Mouse (Mus musculus) CH12.LX (cell line): ENCODE results near the gene Hoxa13. TPM values are rescaled to one million over a fixed set of nuclear protein-coding genes. Genes with fewer than 3 reads are reported as not detected.

Source experiments
- DNase-seq: peaks from one replicate; pipeline ENCODE4 v3.0.0-alpha.2; 2013; ENCODE audit errors: extremely low read depth
- H3K27ac ChIP-seq: 2 replicates; pipeline ENCODE4 v1.5.1; 2012; ENCODE audit warnings: low read depth, mild to moderate bottlenecking, control low read depth, moderate library complexity; ENCODE audit not compliant: insufficient read depth
- H3K27me3 ChIP-seq: replicated peaks from 2 replicates; pipeline ENCODE3; 2012; ENCODE audit warnings: inconsistent platforms
- H3K36me3 ChIP-seq, 2 experiments: replicated peaks in 1 of 2; 2 replicates each; pipeline versions ENCODE3 to v1.6.1; 2012; ENCODE audit warnings: inconsistent platforms in 1 of 2, low read length in 1 of 2, mild to moderate bottlenecking in 1 of 2, mixed read lengths in 1 of 2, moderate library complexity in 1 of 2; ENCODE audit not compliant: control insufficient read depth in 1 of 2, insufficient read depth in 1 of 2
- H3K4me1 ChIP-seq, 2 experiments: 2 replicates each; pipeline ENCODE4 v1.6.1; 2012; ENCODE audit warnings: inconsistent platforms in 1 of 2, moderate library complexity in 1 of 2; ENCODE audit not compliant: insufficient read depth in 2 of 2, control insufficient read depth in 1 of 2
- H3K4me2 ChIP-seq: 2 replicates; pipeline ENCODE4 v1.6.1; 2012; ENCODE audit warnings: low read depth, mild to moderate bottlenecking, control low read depth; ENCODE audit not compliant: poor library complexity, insufficient read depth, severe bottlenecking
- H3K4me3 ChIP-seq, 3 experiments: fragments of 150-350 bp in 1 of 3; sonication (generic) in 1 of 3; replicated peaks in 1 of 3; 2 replicates each; pipeline versions ENCODE3 to v1.5.1; 2011 to 2012; ENCODE audit warnings: low read depth in 2 of 3, low read length in 2 of 3, mild to moderate bottlenecking in 2 of 3, moderate library complexity in 2 of 3, control low read depth in 1 of 3, improper control_type of control experiment in 1 of 3, inconsistent platforms in 1 of 3, mixed read lengths in 1 of 3; ENCODE audit not compliant: poor library complexity in 1 of 3
- H3K79me2 ChIP-seq: replicated peaks from 2 replicates; pipeline ENCODE4 v1.6.1; 2012; ENCODE audit warnings: mild to moderate bottlenecking, moderate library complexity; ENCODE audit not compliant: control insufficient read depth, poor library complexity, insufficient read depth, severe bottlenecking; ENCODE audit errors: extremely low read depth
- H3K9ac ChIP-seq: 2 replicates; pipeline ENCODE4 v1.6.1; 2012; ENCODE audit warnings: low read depth, mild to moderate bottlenecking, control low read depth, moderate library complexity; ENCODE audit not compliant: insufficient read depth
- H3K9me3 ChIP-seq: replicated peaks from 2 replicates; pipeline ENCODE3; 2012; ENCODE audit warnings: low read length, inconsistent platforms, mixed read lengths
- BHLHE40 ChIP-seq: IDR thresholded peaks from 2 replicates; pipeline ENCODE4 v1.6.1; 2011; ENCODE audit warnings: mild to moderate bottlenecking, low read depth, low read length, improper control_type of control experiment
- CTCF ChIP-seq, 2 experiments: IDR thresholded peaks in 1 of 2; conservative IDR thresholded peaks in 1 of 2; 2 replicates each; pipeline ENCODE4 v1.5.1; 2011 to 2012; ENCODE audit warnings: low read depth in 2 of 2, low read length in 2 of 2, improper control_type of control experiment in 1 of 2, inconsistent platforms in 1 of 2, mild to moderate bottlenecking in 1 of 2, moderate library complexity in 1 of 2
- E2F4 ChIP-seq: IDR thresholded peaks from 2 replicates; pipeline ENCODE4 v1.6.1; 2011; ENCODE audit warnings: low read depth, low read length, improper control_type of control experiment; ENCODE audit not compliant: insufficient replicate concordance
- ELF1 ChIP-seq: IDR thresholded peaks from 2 replicates; pipeline ENCODE4 v1.6.1; 2014; ENCODE audit warnings: low read depth, mild to moderate bottlenecking, inconsistent platforms, low read length, improper control_type of control experiment
- ETS1 ChIP-seq: conservative IDR thresholded peaks from 2 replicates; pipeline ENCODE4 v1.6.1; 2012; ENCODE audit warnings: low read depth, mild to moderate bottlenecking, inconsistent platforms, low read length, improper control_type of control experiment, moderate library complexity
- GABPA ChIP-seq: IDR thresholded peaks from 2 replicates; pipeline ENCODE4 v1.6.1; 2012; ENCODE audit warnings: low read depth, low read length, improper control_type of control experiment, inconsistent platforms; ENCODE audit not compliant: insufficient replicate concordance
- IRF4 ChIP-seq: IDR thresholded peaks from 2 replicates; pipeline ENCODE4 v1.6.1; 2014; ENCODE audit warnings: low read depth, mild to moderate bottlenecking, inconsistent platforms, low read length, improper control_type of control experiment
- JUN ChIP-seq: IDR thresholded peaks from 2 replicates; pipeline ENCODE4 v1.6.1; 2011; ENCODE audit warnings: low read depth, mild to moderate bottlenecking, low read length, improper control_type of control experiment, moderate library complexity; ENCODE audit not compliant: insufficient read depth
- KAT2A ChIP-seq: IDR thresholded peaks from 2 replicates; pipeline ENCODE4 v1.6.1; 2012; ENCODE audit warnings: low read length, improper control_type of control experiment, inconsistent platforms; ENCODE audit not compliant: insufficient replicate concordance
- MAFK ChIP-seq: IDR thresholded peaks from 2 replicates; pipeline ENCODE4 v1.6.1; 2011; ENCODE audit warnings: low read length, improper control_type of control experiment; ENCODE audit not compliant: insufficient replicate concordance
- MEF2A ChIP-seq: IDR thresholded peaks from 2 replicates; pipeline ENCODE4 v1.6.1; 2014; ENCODE audit warnings: low read depth, mild to moderate bottlenecking, inconsistent platforms, low read length, improper control_type of control experiment, borderline replicate concordance
- MXI1 ChIP-seq: IDR thresholded peaks from 2 replicates; pipeline ENCODE4 v1.6.1; 2011; ENCODE audit warnings: mild to moderate bottlenecking, low read depth, low read length, improper control_type of control experiment
- NELFE ChIP-seq: IDR thresholded peaks from 2 replicates; pipeline ENCODE4 v1.6.1; 2011; ENCODE audit warnings: low read depth, low read length, improper control_type of control experiment
- PAX5 ChIP-seq: IDR thresholded peaks from 2 replicates; pipeline ENCODE4 v1.6.1; 2012; ENCODE audit warnings: low read length, inconsistent platforms, mixed read lengths
- TBP ChIP-seq: conservative IDR thresholded peaks from 2 replicates; pipeline ENCODE4 v1.6.1; 2011; ENCODE audit warnings: low read depth, low read length, improper control_type of control experiment
- TCF12 ChIP-seq: IDR thresholded peaks from 2 replicates; pipeline ENCODE4 v1.6.1; 2014; ENCODE audit warnings: low read depth, mild to moderate bottlenecking, inconsistent platforms, low read length, improper control_type of control experiment
- UBTF ChIP-seq: IDR thresholded peaks from 2 replicates; pipeline ENCODE4 v1.6.1; 2012; ENCODE audit warnings: low read depth, mild to moderate bottlenecking, inconsistent platforms, low read length, improper control_type of control experiment, moderate library complexity
- USF2 ChIP-seq: conservative IDR thresholded peaks from 2 replicates; pipeline ENCODE4 v1.6.1; 2011; ENCODE audit warnings: low read depth, low read length, improper control_type of control experiment
- ZC3H11A ChIP-seq: IDR thresholded peaks from 2 replicates; pipeline ENCODE4 v1.6.1; 2012; ENCODE audit warnings: low read depth, mild to moderate bottlenecking, inconsistent platforms, low read length, improper control_type of control experiment
- ZKSCAN1 ChIP-seq: IDR thresholded peaks from 2 replicates; pipeline ENCODE4 v1.6.1; 2012; ENCODE audit warnings: low read depth, inconsistent platforms, low read length, improper control_type of control experiment, borderline replicate concordance
- ZMIZ1 ChIP-seq: IDR thresholded peaks from 2 replicates; pipeline ENCODE4 v1.6.1; 2012; ENCODE audit warnings: low read depth, mild to moderate bottlenecking, inconsistent platforms, low read length, improper control_type of control experiment
- ZNF384 ChIP-seq: IDR thresholded peaks from 2 replicates; pipeline ENCODE4 v1.6.1; 2012; ENCODE audit warnings: low read depth, low read length, improper control_type of control experiment, inconsistent platforms
- dilution Hi-C: fragments of 300-500 bp; cut with MboI; formaldehyde crosslinking; loops from 2 replicates; pipeline ENCODE4 v1.14.3; 2020; ENCODE audit warnings: low sequenced_read_pairs; ENCODE audit not compliant: extremely low pct_unique_long_range_greater_than_20kb, extremely low pct_ligation_motif_present
- in situ Hi-C: fragments of 300-500 bp; cut with MboI; formaldehyde crosslinking; loops from 3 replicates; pipeline ENCODE4 v1.14.3; 2019; ENCODE audit warnings: low sequenced_read_pairs, low pct_ligation_motif_present, low pct_unique_long_range_greater_than_20kb, mixed read lengths
- polyA plus RNA-seq: library from polyadenylated mRNA; unstranded; fragments of >175 nt; gene quantifications from 2 replicates; pipeline ENCODE4 v1.2.1, GENCODE M21; 2012; ENCODE audit warnings: low read depth; ENCODE audit not compliant: insufficient read length
- total RNA-seq, 2 experiments: library from RNA; depleted of rRNA; stranded (reverse); fragments of 300-350 nt in 1 of 2; fragments of >200 nt in 1 of 2; gene quantifications; 2 replicates each; pipeline ENCODE4 v1.2.3; 2012 to 2014

Hoxa13 gene
- total and polyA plus RNA-seq, 3 experiments, result 0.17 TPM; not detected in 2

DNA sequence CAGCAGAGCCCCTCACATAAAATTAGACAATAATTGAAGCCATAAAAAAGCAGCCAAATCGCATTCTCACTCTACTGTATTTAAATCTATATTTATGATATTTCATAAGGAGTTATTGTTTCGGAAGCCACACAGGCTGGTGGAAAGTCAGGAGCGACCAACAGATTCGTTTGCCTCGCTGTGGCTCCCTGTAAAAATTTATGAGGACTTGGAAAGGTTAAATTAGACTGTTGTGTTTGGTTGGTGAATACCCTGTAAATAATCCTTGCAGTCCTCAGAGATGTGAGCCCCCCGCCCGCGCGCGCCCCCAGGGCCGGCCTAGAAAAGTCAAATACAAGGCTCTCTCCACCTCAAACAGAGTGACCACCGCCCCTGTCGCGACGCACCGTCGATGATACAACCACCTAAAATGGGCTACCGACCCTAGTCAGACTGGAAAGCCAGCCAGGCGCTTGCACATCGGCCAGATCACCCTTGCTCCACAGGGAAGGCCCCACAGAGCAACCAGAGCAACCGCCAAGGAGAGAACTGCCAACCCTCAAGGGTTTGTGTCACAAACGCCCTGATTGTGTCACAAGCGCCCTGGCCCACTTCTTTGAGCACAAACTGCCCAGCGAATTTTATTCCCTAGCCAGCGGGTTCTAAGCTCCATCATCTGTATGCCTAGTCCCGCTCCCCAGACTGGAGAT, 34.0 kb downstream of the Hoxa13 start:
- peaks cover 0 to 6% of the 10 kb centered on the region in 2 experiments; a peak in 2 of 4 replicates for H3K4me1 ChIP-seq
- DNase-seq, result no peak
- H3K4me3 ChIP-seq, result no peak overlapping the region
- no peak overlapping the region for H3K4me2 ChIP-seq
- H3K9me3 ChIP-seq, result peaks cover 25% of the 10 kb centered on the region
- H3K79me2 ChIP-seq, result no peaks in the 10 kb centered on the region
- no peak overlapping the region for H3K9ac ChIP-seq
- H3K27me3 ChIP-seq, result no peaks in the 10 kb centered on the region
- in situ Hi-C loops (loop anchor here (10.0 kb wide), 2 partner anchors 642 to 1012 kb away; no protein-coding TSS in a partner anchor), dilution Hi-C loops (no loop called here)
- no peak overlapping the region for H3K27ac ChIP-seq
- TF ChIP-seq ETS1, result no peak
- TF ChIP-seq CTCF (conservative IDR thresholded peaks at IDR 0.05 in 1 of 2, IDR thresholded peaks at IDR 0.05 in 1 of 2; ENCODE audit: low read depth in 2 of 2, low read length in 2 of 2), result no peak
- TF ChIP-seq USF2, result no peak
- no peak for TF ChIP-seq GABPA
- no peak for TF ChIP-seq NELFE
- TF ChIP-seq ZC3H11A, result no peak
- TF ChIP-seq KAT2A, result no peak
- no peak for TF ChIP-seq ZKSCAN1
- no peak for TF ChIP-seq ZNF384
- H3K36me3 ChIP-seq, result peaks cover 5 to 32% of the 10 kb centered on the region in 2 experiments

DNA sequence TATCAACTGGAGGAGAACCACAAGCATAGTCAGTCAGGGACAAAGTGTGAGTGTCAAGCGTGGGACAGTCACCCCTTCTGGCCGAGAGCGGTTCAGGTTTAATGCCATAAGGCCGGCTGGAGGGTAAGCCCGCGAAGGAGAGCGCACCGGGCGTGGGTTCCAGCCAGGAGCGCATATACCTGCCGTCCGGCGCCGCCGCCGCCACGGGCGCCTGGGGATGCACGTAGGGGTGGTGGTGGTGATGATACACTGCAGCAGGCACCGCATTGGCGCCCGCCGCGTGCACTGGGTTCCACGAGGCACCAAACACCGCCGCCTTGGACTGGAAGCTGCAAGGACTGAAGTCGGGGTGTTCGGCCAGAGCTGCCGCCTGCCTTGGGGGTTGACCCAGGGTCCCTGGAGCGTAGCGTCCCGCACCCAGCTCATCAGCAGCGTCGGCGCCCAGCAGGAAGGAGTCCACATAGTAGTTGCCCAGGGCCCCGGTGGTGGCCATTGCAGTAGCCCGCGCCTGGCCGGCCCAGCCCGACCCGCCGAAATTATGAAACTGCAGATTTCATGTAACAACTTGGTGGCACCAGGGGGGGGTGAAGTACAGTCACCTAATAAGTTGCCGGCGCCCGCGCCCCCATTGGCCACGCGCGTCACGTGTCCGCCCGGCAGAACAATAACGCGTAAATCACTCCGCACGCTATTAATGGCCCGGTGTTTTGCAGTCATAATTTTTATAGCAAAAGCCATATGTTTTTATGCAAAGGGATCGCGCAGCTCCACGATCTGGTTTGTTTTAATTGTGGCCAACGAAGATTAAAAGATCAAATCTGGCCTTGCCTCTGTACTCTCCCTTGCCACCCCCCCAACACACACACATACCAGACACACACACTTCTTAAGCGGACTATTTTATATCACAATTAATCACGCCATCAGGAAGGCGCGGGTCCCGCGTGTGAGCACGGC, 34.8 kb downstream of the Hoxa13 start:
- no peak for DNase-seq
- H3K27ac ChIP-seq, result no peak overlapping the region
- H3K9me3 ChIP-seq, result peaks cover 25% of the 10 kb centered on the region
- no peak overlapping the region for H3K9ac ChIP-seq
- H3K4me2 ChIP-seq, result no peak overlapping the region
- dilution Hi-C loops, result no loop called here
- peaks cover 5 to 29% of the 10 kb centered on the region in 2 experiments for H3K36me3 ChIP-seq
- TF ChIP-seq IRF4 (no peak), UBTF (no peak), TBP (no peak), PAX5 (no peak), BHLHE40 (no peak), ETS1 (no peak), MAFK (no peak), USF2 (no peak), TCF12 (no peak), ELF1 (no peak), JUN (no peak), MEF2A (no peak), E2F4 (no peak), ZKSCAN1 (no peak), ZMIZ1 (no peak), MXI1 (no peak)
- no peaks in the 10 kb centered on the region for H3K79me2 ChIP-seq
- in situ Hi-C loops, result loop anchor here (10.0 kb wide), 2 partner anchors 641 to 1011 kb away; no protein-coding TSS in a partner anchor
- H3K27me3 ChIP-seq, result no peaks in the 10 kb centered on the region
- peaks cover 0 to 8% of the 10 kb centered on the region in 2 experiments; a peak in 2 of 4 replicates for H3K4me1 ChIP-seq
- no peak overlapping the region for H3K4me3 ChIP-seq
